Mouse (Mus musculus) limb, embryonic 11.5 days (tissue): ENCODE measurements at regions not wholly inside any gene's neighbourhood (a gene's known extent, or its start where the extent isn't known, plus 50 kb on each side); places are given as distances from the start of the nearest gene placed in this dataset.

Source experiments
- ATAC-seq: fragments of 200-750 bp; cut with Nextera tagmentation; 2 replicates; pipeline ENCODE4 v1.8.0; 2017; ENCODE audit warnings: low read depth; ENCODE audit not compliant: insufficient number of reproducible peaks, low FRiP score, low TSS enrichment
- DNase-seq: peaks from one replicate; pipeline ENCODE4 v3.0.0-alpha.2; 2015; ENCODE audit warnings: low spot score
- H3K27ac ChIP-seq: fragments of 300-500 bp; sonication (generic); replicated peaks from 2 replicates; pipeline ENCODE4 v1.5.1; 2014; ENCODE audit warnings: low read depth, mild to moderate bottlenecking, low read length
- H3K27me3 ChIP-seq: fragments of 300-500 bp; sonication (generic); 2 replicates; pipeline ENCODE4 v1.6.1; 2014; ENCODE audit warnings: mild to moderate bottlenecking, low read length, mixed read lengths; ENCODE audit not compliant: control insufficient read depth, insufficient read depth
- H3K36me3 ChIP-seq: fragments of 300-500 bp; sonication (generic); 2 replicates; pipeline ENCODE4 v1.6.1; 2014; ENCODE audit warnings: mild to moderate bottlenecking, low read length, moderate library complexity, mixed read lengths; ENCODE audit not compliant: control insufficient read depth, insufficient read depth
- H3K4me1 ChIP-seq: fragments of 300-500 bp; sonication (generic); 2 replicates; pipeline ENCODE4 v1.6.1; 2014; ENCODE audit warnings: low read length, mixed read lengths; ENCODE audit not compliant: control insufficient read depth, insufficient read depth
- H3K4me2 ChIP-seq: fragments of 300-500 bp; sonication (generic); 2 replicates; pipeline ENCODE4 v1.6.1; 2014; ENCODE audit warnings: low read depth, mild to moderate bottlenecking, moderate library complexity; ENCODE audit not compliant: severe bottlenecking
- H3K4me3 ChIP-seq: fragments of 300-500 bp; sonication (generic); 2 replicates; pipeline ENCODE4 v1.5.1; 2014; ENCODE audit warnings: low read depth, low read length
- H3K9ac ChIP-seq: fragments of 300-500 bp; sonication (generic); 2 replicates; pipeline ENCODE4 v1.6.1; 2014; ENCODE audit warnings: mild to moderate bottlenecking, low read length
- H3K9me3 ChIP-seq: fragments of 300-500 bp; sonication (generic); 2 replicates; pipeline ENCODE4 v1.6.1; 2016; ENCODE audit warnings: low read length; ENCODE audit not compliant: control insufficient read depth
- WGBS: fragments of 180-500 bp; shearing (Covaris S2); extraction: QIAGEN DNeasy Blood & Tissue Kit; methylation state at CpG from one replicate; pipeline ENCODE4 v1.1.7; 2014; 5-methylcytosine and 5-hydroxymethylcytosine counted together

- Histone ChIP-seq H3K36me3 (no peaks in the 10 kb centered on the region), H3K27ac (no peak overlapping the region), H3K4me3 (no peak overlapping the region), H3K27me3 (no peaks in the 10 kb centered on the region), H3K9ac (no peak overlapping the region), H3K4me2 (no peak overlapping the region), H3K9me3 (no peaks in the 10 kb centered on the region), H3K4me1 (no peaks in the 10 kb centered on the region)
- DNase-seq = no peak
- WGBS = 44% methylated on average over 1 of the region's 1 CpGs
- no peak for ATAC-seq
Measured at GRCm38 (mm10) chr8:101697948-101698347, 1087.5 kb downstream of the Cdh11 start.

- H3K9ac ChIP-seq = no peak overlapping the region
- no peak overlapping the region for H3K4me2 ChIP-seq
- ATAC-seq (no peak), DNase-seq (no peak)
- whole genome bisulfite sequencing = 92% methylated on average over 1 of the region's 1 CpGs
- no peaks in the 10 kb centered on the region for H3K9me3 ChIP-seq
- H3K27ac ChIP-seq = no peak overlapping the region
- H3K4me3 ChIP-seq = no peak overlapping the region
- no peaks in the 10 kb centered on the region for H3K27me3 ChIP-seq
- no peaks in the 10 kb centered on the region for H3K36me3 ChIP-seq
- H3K4me1 ChIP-seq = no peaks in the 10 kb centered on the region
Measured at GRCm38 (mm10) chr8:101690901-101691300, 1094.5 kb downstream of the Cdh11 start.

DNA sequence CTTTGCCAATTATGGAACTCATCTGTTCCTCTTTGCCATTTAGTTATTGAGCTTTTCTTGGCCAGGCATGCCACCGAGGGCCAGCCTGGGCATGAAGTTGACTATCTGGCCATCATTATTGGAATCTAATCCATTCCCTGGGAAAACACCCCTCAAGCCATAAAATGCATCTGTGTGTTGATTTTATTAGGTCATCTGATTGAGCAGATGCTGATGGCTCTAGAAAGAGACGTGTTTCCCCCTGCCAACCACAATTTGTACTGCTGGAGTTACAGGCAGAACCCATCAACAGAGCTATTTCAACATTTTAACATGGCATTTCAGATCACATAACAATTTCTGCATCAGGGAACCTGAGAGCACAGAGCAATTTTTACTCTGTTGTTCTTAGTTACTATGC is 1116.5 kb downstream of the Cdh11 start:
- Histone ChIP-seq H3K9ac (no peak overlapping the region), H3K4me1 (0 out of 2 replicates have a peak, but pooled peaks cover 3% of the 10 kb centered on the region), H3K27me3 (no peaks in the 10 kb centered on the region), H3K9me3 (no peaks in the 10 kb centered on the region), H3K4me2 (no peak overlapping the region), H3K36me3 (no peaks in the 10 kb centered on the region), H3K4me3 (no peak overlapping the region), H3K27ac (no peak overlapping the region)
- no peak for DNase-seq
- WGBS = 54% methylated on average over 2 of the region's 2 CpGs
- no peak for ATAC-seq

DNA sequence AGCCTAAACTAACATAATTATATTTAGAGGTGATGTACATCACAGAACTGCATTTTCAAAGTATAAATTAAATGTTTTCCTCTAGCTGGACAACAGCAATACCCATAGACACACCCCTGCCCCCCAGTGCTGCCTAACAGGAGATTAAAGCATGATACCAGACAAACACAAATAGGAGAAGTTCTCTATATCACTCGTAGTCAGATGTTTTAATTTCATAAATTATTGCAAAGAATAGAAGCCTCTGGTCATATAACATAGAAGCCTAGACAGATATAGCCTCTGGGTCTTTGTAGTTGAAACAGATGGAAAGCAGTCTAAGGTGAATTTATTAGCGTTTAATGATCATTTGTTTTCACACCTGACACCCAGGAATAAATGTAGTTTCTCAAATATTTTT is 1122.6 kb downstream of the Cdh11 start:
- no peak for ATAC-seq
- H3K36me3 ChIP-seq = no peaks in the 10 kb centered on the region
- no peak overlapping the region for H3K4me2 ChIP-seq
- H3K9ac ChIP-seq = no peak overlapping the region
- no peaks in the 10 kb centered on the region for H3K9me3 ChIP-seq
- no peaks in the 10 kb centered on the region for H3K4me1 ChIP-seq
- 72% methylated on average over 2 of the region's 2 CpGs for WGBS
- no peak for DNase-seq
- H3K4me3 ChIP-seq = no peak overlapping the region
- no peaks in the 10 kb centered on the region for H3K27me3 ChIP-seq
- no peak overlapping the region for H3K27ac ChIP-seq

- H3K36me3 ChIP-seq = no peaks in the 10 kb centered on the region
- no peak overlapping the region for H3K9ac ChIP-seq
- H3K9me3 ChIP-seq = no peaks in the 10 kb centered on the region
- ATAC-seq (no peak), DNase-seq (no peak)
- no peak overlapping the region for H3K4me3 ChIP-seq
- no peaks in the 10 kb centered on the region for H3K27me3 ChIP-seq
- 62% methylated on average over 2 of the region's 2 CpGs for WGBS
- H3K27ac ChIP-seq = no peak overlapping the region
- no peak overlapping the region for H3K4me2 ChIP-seq
- H3K4me1 ChIP-seq = no peaks in the 10 kb centered on the region
Measured at GRCm38 (mm10) chr8:101655292-101655691, 1130.2 kb downstream of the Cdh11 start.

- Histone ChIP-seq H3K27ac (no peak overlapping the region), H3K4me3 (no peak overlapping the region), H3K4me1 (no peaks in the 10 kb centered on the region), H3K36me3 (no peaks in the 10 kb centered on the region), H3K27me3 (no peaks in the 10 kb centered on the region), H3K4me2 (no peak overlapping the region), H3K9me3 (no peaks in the 10 kb centered on the region), H3K9ac (no peak overlapping the region)
- DNase-seq (peak; percentile 28), ATAC-seq (0 out of 2 replicates have a peak, but pooled peaks have one; percentile 44)
- 44% methylated on average over 1 of the region's 1 CpGs for WGBS
Measured at GRCm38 (mm10) chr8:101628816-101629215, 1156.6 kb downstream of the Cdh11 start.

DNA sequence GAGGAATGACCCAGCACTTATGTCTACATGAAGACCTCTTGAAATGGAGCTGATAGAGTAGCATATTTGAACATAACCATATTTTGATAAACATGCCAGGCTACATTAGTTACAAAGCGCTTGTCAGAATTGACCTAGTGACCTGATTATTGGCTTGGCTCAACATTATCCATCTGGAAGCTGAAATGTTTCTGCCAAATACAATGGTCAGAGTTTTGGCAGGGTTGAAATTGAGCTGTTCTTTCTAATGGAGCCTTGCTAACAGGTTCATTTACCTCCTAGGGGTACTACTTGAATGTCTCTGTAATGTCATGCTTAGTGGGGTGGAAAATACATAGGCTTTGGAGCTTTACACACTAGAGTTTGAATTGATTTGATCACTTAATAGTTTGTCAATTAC is 1163.5 kb downstream of the Cdh11 start:
- H3K4me1 ChIP-seq = no peaks in the 10 kb centered on the region
- no peak overlapping the region for H3K9ac ChIP-seq
- H3K27me3 ChIP-seq = no peaks in the 10 kb centered on the region
- H3K36me3 ChIP-seq = no peaks in the 10 kb centered on the region
- ATAC-seq (no peak), DNase-seq (no peak)
- no peak overlapping the region for H3K4me2 ChIP-seq
- no peak overlapping the region for H3K4me3 ChIP-seq
- H3K9me3 ChIP-seq = no peaks in the 10 kb centered on the region
- WGBS = 95% methylated on average over 1 of the region's 1 CpGs
- no peak overlapping the region for H3K27ac ChIP-seq

GRCm38 (mm10) chr8:101591115-101591514 is 1194.3 kb downstream of the Cdh11 start:
- no peak overlapping the region for H3K4me2 ChIP-seq
- no peaks in the 10 kb centered on the region for H3K36me3 ChIP-seq
- ATAC-seq (no peak), DNase-seq (no peak)
- no peak overlapping the region for H3K4me3 ChIP-seq
- H3K9me3 ChIP-seq = no peaks in the 10 kb centered on the region
- H3K9ac ChIP-seq = no peak overlapping the region
- H3K27ac ChIP-seq = no peak overlapping the region
- H3K4me1 ChIP-seq = no peaks in the 10 kb centered on the region
- H3K27me3 ChIP-seq = no peaks in the 10 kb centered on the region

DNA sequence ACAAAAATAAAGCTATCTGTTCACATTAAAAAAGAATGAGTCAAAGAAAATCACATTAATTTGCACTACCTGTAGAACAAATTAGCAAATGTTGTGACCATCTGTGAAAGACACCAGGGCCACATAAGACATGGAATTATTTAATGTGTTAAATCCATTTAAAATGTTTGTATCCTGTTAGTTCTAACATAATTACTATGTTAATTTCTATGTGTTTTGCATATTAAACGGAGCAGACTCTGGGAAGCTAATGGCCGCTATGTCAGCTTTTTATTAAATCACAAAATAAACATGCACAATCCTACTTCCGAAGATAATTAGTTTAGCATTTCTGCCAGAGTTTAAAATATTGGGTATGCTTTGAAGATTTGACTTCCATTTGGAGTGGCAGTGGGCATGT is 1194.8 kb downstream of the Cdh11 start:
- H3K27me3 ChIP-seq = no peaks in the 10 kb centered on the region
- no peaks in the 10 kb centered on the region for H3K4me1 ChIP-seq
- no peak overlapping the region for H3K27ac ChIP-seq
- DNase-seq = no peak
- H3K4me3 ChIP-seq = no peak overlapping the region
- no peaks in the 10 kb centered on the region for H3K36me3 ChIP-seq
- H3K9ac ChIP-seq = no peak overlapping the region
- WGBS = 86% methylated on average over 3 of the region's 3 CpGs
- no peak overlapping the region for H3K4me2 ChIP-seq
- ATAC-seq = no peak
- no peaks in the 10 kb centered on the region for H3K9me3 ChIP-seq
